Mouse (Mus musculus) myocyte (in vitro differentiated cells): Measurements from ENCODE around the gene Hoxd9. TPM values are rescaled to one million over a fixed set of nuclear protein-coding genes. Genes with fewer than 3 reads are reported as not detected.
A peak's percentile ranks its signal among the peaks of the same experiment; 100 is the strongest.

ENCODE experiments used
- H3K27me3 ChIP-seq: one replicate; pipeline ENCODE4 v1.6.1; 2011; ENCODE audit not compliant: control insufficient read depth, insufficient read depth, insufficient read length
- H3K36me3 ChIP-seq: one replicate; pipeline ENCODE4 v1.6.1; 2011; ENCODE audit not compliant: control insufficient read depth, insufficient read depth
- H3K4me2 ChIP-seq: one replicate; pipeline ENCODE4 v1.6.1; 2011; ENCODE audit warnings: low read depth, control low read depth
- H3K4me3 ChIP-seq: one replicate; pipeline ENCODE4 v1.5.1; 2011; ENCODE audit warnings: mild to moderate bottlenecking, control low read depth, moderate library complexity
- H3K79me2 ChIP-seq: one replicate; pipeline ENCODE4 v1.6.1; 2011; ENCODE audit not compliant: control insufficient read depth, insufficient read depth
- H3ac ChIP-seq: one replicate; pipeline ENCODE4 v1.6.1; 2011; ENCODE audit not compliant: control insufficient read depth, insufficient read length
- CEBPB ChIP-seq: IDR thresholded peaks from 2 replicates; pipeline ENCODE4 v1.6.1; 2011; ENCODE audit warnings: mild to moderate bottlenecking, moderate library complexity; ENCODE audit not compliant: poor library complexity, insufficient read depth, severe bottlenecking
- E2F4 ChIP-seq: IDR thresholded peaks from one replicate; pipeline ENCODE4 v1.6.1; 2011; ENCODE audit warnings: mild to moderate bottlenecking, control low read depth, moderate library complexity; ENCODE audit not compliant: insufficient read depth
- MAX ChIP-seq: IDR thresholded peaks from one replicate; pipeline ENCODE4 v1.6.1; 2011; ENCODE audit warnings: low read depth, mild to moderate bottlenecking, control low read depth
- MYOD1 ChIP-seq, 3 experiments: IDR thresholded peaks; one replicate each; pipeline ENCODE4 v1.6.1; 2011; ENCODE audit warnings: control low read depth in 2 of 3, low read depth in 2 of 3, mild to moderate bottlenecking in 2 of 3, moderate library complexity in 1 of 3; ENCODE audit not compliant: insufficient read length in 2 of 3, control insufficient read depth in 1 of 3
- MYOG ChIP-seq, 3 experiments: IDR thresholded peaks; one replicate each; pipeline ENCODE4 v1.6.1; 2011; ENCODE audit warnings: control low read depth in 2 of 3, low read depth in 2 of 3, mild to moderate bottlenecking in 2 of 3; ENCODE audit not compliant: insufficient read length in 2 of 3, control insufficient read depth in 1 of 3, insufficient read depth in 1 of 3
- POLR2A ChIP-seq: IDR thresholded peaks from one replicate; pipeline ENCODE4 v1.6.1; 2011; ENCODE audit warnings: low read depth, mild to moderate bottlenecking, control low read depth, moderate library complexity; ENCODE audit not compliant: insufficient read length
- POLR2AphosphoS2 ChIP-seq: IDR thresholded peaks from one replicate; pipeline ENCODE4 v1.6.1; 2011; ENCODE audit warnings: low read depth, control low read depth; ENCODE audit not compliant: insufficient read length
- REST ChIP-seq: IDR thresholded peaks from one replicate; pipeline ENCODE4 v1.6.1; 2011; ENCODE audit warnings: mild to moderate bottlenecking, control low read depth, moderate library complexity; ENCODE audit not compliant: insufficient read depth, insufficient read length
- SRF ChIP-seq: IDR thresholded peaks from one replicate; pipeline ENCODE4 v1.6.1; 2011; ENCODE audit warnings: low read depth; ENCODE audit not compliant: control insufficient read depth, insufficient read length
- TCF12 ChIP-seq: IDR thresholded peaks from one replicate; pipeline ENCODE4 v1.6.1; 2011; ENCODE audit warnings: mild to moderate bottlenecking, control low read depth; ENCODE audit not compliant: poor library complexity, insufficient read depth, severe bottlenecking
- TCF3 ChIP-seq: IDR thresholded peaks from one replicate; pipeline ENCODE4 v1.6.1; 2011; ENCODE audit warnings: low read depth, control low read depth; ENCODE audit not compliant: insufficient read length
- USF1 ChIP-seq: IDR thresholded peaks from one replicate; pipeline ENCODE4 v1.6.1; 2011; ENCODE audit warnings: low read depth, mild to moderate bottlenecking, control low read depth, moderate library complexity
- polyA plus RNA-seq: library from polyadenylated mRNA; unstranded; fragments of >200 nt; fragmentation: generic; extraction: Trizol; gene quantifications from one replicate; pipeline ENCODE4 v1.2.1, GENCODE M21; 2012; ENCODE audit warnings: missing spikeins

Hoxd9 gene
- polyA plus RNA-seq, 1 experiment = not detected

- Histone ChIP-seq H3ac (no peak overlapping the region), H3K79me2 (no peaks in the 10 kb centered on the region), H3K36me3 (no peaks in the 10 kb centered on the region), H3K4me2 (no peak overlapping the region), H3K27me3 (peaks cover 55% of the 10 kb centered on the region), H3K4me3 (no peak overlapping the region)
- TF ChIP-seq SRF (no peak), MYOD1 (IDR thresholded peaks at IDR 0.05; ENCODE audit: control insufficient read depth in 1 of 3, insufficient read length in 2 of 3, low read depth in 2 of 3) (no peak), POLR2A (no peak)
These were observed 41.9 kb downstream of the Hoxd9 start for GRCm38 (mm10) chr2:74739476-74739800.

- Histone ChIP-seq H3K36me3 (no peaks in the 10 kb centered on the region), H3K4me2 (no peak overlapping the region), H3K4me3 (no peak overlapping the region), H3K79me2 (no peaks in the 10 kb centered on the region), H3K27me3 (peaks cover 51% of the 10 kb centered on the region), H3ac (no peak overlapping the region)
- TF ChIP-seq POLR2AphosphoS2 = no peak
- no peak for TF ChIP-seq E2F4
- no peak for TF ChIP-seq CEBPB
- TF ChIP-seq MYOG (IDR thresholded peaks at IDR 0.05; ENCODE audit: control insufficient read depth in 1 of 3, insufficient read depth in 1 of 3, insufficient read length in 2 of 3, low read depth in 2 of 3) = no peak
- TF ChIP-seq MAX = no peak
- TF ChIP-seq MYOD1 (IDR thresholded peaks at IDR 0.05; ENCODE audit: control insufficient read depth in 1 of 3, insufficient read length in 2 of 3, low read depth in 2 of 3) = no peak
- no peak for TF ChIP-seq POLR2A
- no peak for TF ChIP-seq USF1
- no peak for TF ChIP-seq REST
- TF ChIP-seq TCF3 = no peak
- no peak for TF ChIP-seq SRF
- TF ChIP-seq TCF12 = no peak
These were observed 42.3 kb downstream of the Hoxd9 start for GRCm38 (mm10) chr2:74739869-74740268.

- no peaks in the 10 kb centered on the region for H3K79me2 ChIP-seq
- no peak overlapping the region for H3K4me2 ChIP-seq
These were observed 43.0 kb downstream of the Hoxd9 start for GRCm38 (mm10) chr2:74740311-74741091.

GRCm38 (mm10) chr2:74741252-74741978, 43.9 kb downstream of the Hoxd9 start:
- Histone ChIP-seq H3K4me3 (no peak overlapping the region), H3K4me2 (no peak overlapping the region), H3K79me2 (no peaks in the 10 kb centered on the region), H3K36me3 (no peaks in the 10 kb centered on the region), H3ac (no peak overlapping the region), H3K27me3 (peaks cover 46% of the 10 kb centered on the region)
- TF ChIP-seq REST (no peak), MYOD1 (IDR thresholded peaks at IDR 0.05; ENCODE audit: control insufficient read depth in 1 of 3, insufficient read length in 2 of 3, low read depth in 2 of 3) (no peak), SRF (no peak), TCF12 (no peak), POLR2A (no peak), TCF3 (no peak), E2F4 (no peak), USF1 (no peak), POLR2AphosphoS2 (no peak)

More at GRCm38 (mm10) chr2:74740311-74741091, 43.0 kb downstream of the Hoxd9 start:
- H3K36me3 ChIP-seq = no peaks in the 10 kb centered on the region
- H3ac ChIP-seq = no peak overlapping the region
- no peak overlapping the region for H3K4me3 ChIP-seq
- peaks cover 46% of the 10 kb centered on the region for H3K27me3 ChIP-seq
- no peak for TF ChIP-seq MYOD1 (IDR thresholded peaks at IDR 0.05; ENCODE audit: control insufficient read depth in 1 of 3, insufficient read length in 2 of 3, low read depth in 2 of 3)
- TF ChIP-seq USF1 = no peak
- TF ChIP-seq MYOG (IDR thresholded peaks at IDR 0.05; ENCODE audit: control insufficient read depth in 1 of 3, insufficient read depth in 1 of 3, insufficient read length in 2 of 3, low read depth in 2 of 3) = peak in 1 of 3 experiments; percentile 18

- no peak overlapping the region for H3ac ChIP-seq
- H3K4me3 ChIP-seq = no peak overlapping the region
- no peak for TF ChIP-seq MYOG (IDR thresholded peaks at IDR 0.05; ENCODE audit: control insufficient read depth in 1 of 3, insufficient read depth in 1 of 3, insufficient read length in 2 of 3, low read depth in 2 of 3)
- H3K4me2 ChIP-seq = no peak overlapping the region
- H3K36me3 ChIP-seq = no peaks in the 10 kb centered on the region
- H3K79me2 ChIP-seq = no peaks in the 10 kb centered on the region
- peaks cover 46% of the 10 kb centered on the region for H3K27me3 ChIP-seq
These were observed 44.4 kb downstream of the Hoxd9 start for GRCm38 (mm10) chr2:74741979-74742277.
